Mouse (Mus musculus) MEL (cell line): ENCODE measurements around the gene Mtcl1.

ENCODE experiments used
- BHLHE40 ChIP-seq: IDR thresholded peaks from 2 replicates; pipeline ENCODE4 v1.6.1; 2012; ENCODE audit warnings: low read depth, mild to moderate bottlenecking, inconsistent platforms, low read length, improper control_type of control experiment, borderline replicate concordance
- CTCF ChIP-seq, 3 experiments: IDR thresholded peaks in 2 of 3; conservative IDR thresholded peaks in 1 of 3; 2 replicates each; pipeline ENCODE4 v1.5.1; 2011 to 2012; ENCODE audit warnings: low read length in 3 of 3, low read depth in 2 of 3, mild to moderate bottlenecking in 2 of 3, improper control_type of control experiment in 1 of 3, inconsistent platforms in 1 of 3, mixed read lengths in 1 of 3, moderate library complexity in 1 of 3; ENCODE audit not compliant: control insufficient read depth in 1 of 3, insufficient read depth in 1 of 3, poor library complexity in 1 of 3, severe bottlenecking in 1 of 3
- EP300 ChIP-seq, 2 experiments: IDR thresholded peaks; 2 replicates each; pipeline ENCODE4 v1.6.1; 2011; ENCODE audit warnings: improper control_type of control experiment in 2 of 2, low read length in 2 of 2, low read depth in 1 of 2, mild to moderate bottlenecking in 1 of 2
- MAFK ChIP-seq: IDR thresholded peaks from 2 replicates; pipeline ENCODE4 v1.6.1; 2011; ENCODE audit warnings: low read depth, mild to moderate bottlenecking, low read length, improper control_type of control experiment, borderline replicate concordance
- MEF2A ChIP-seq: IDR thresholded peaks from 2 replicates; pipeline ENCODE4 v1.6.1; 2014; ENCODE audit warnings: low read depth, mild to moderate bottlenecking, inconsistent platforms, low read length, improper control_type of control experiment; ENCODE audit not compliant: poor library complexity, insufficient replicate concordance, severe bottlenecking; ENCODE audit errors: extremely low read depth
- MXI1 ChIP-seq: IDR thresholded peaks from 2 replicates; pipeline ENCODE4 v1.6.1; 2011; ENCODE audit warnings: mild to moderate bottlenecking, low read depth, low read length, improper control_type of control experiment
- NRF1 ChIP-seq: IDR thresholded peaks from 2 replicates; pipeline ENCODE4 v1.6.1; 2014; ENCODE audit warnings: low read depth, mild to moderate bottlenecking, inconsistent platforms, low read length, improper control_type of control experiment, moderate library complexity; ENCODE audit not compliant: poor library complexity, insufficient read depth, severe bottlenecking
- POLR2A ChIP-seq, 2 experiments: IDR thresholded peaks; 2 replicates each; pipeline ENCODE4 v1.6.1; 2011 to 2012; ENCODE audit warnings: low read length in 2 of 2, mild to moderate bottlenecking in 2 of 2, control low read depth in 1 of 2, improper control_type of control experiment in 1 of 2, low read depth in 1 of 2, moderate library complexity in 1 of 2; ENCODE audit not compliant: control insufficient read depth in 1 of 2, insufficient read depth in 1 of 2, poor library complexity in 1 of 2
- TBP ChIP-seq: IDR thresholded peaks from 2 replicates; pipeline ENCODE4 v1.8.0; 2011; ENCODE audit warnings: low read depth, low read length, improper control_type of control experiment
- UBTF ChIP-seq: IDR thresholded peaks from 2 replicates; pipeline ENCODE4 v1.6.1; 2012; ENCODE audit warnings: low read depth, mild to moderate bottlenecking, inconsistent platforms, low read length, improper control_type of control experiment, moderate library complexity, borderline replicate concordance; ENCODE audit not compliant: insufficient read depth

GRCm38 (mm10) chr17:66350127-66350526 is 99.4 kb downstream of the Mtcl1 start:
- TF ChIP-seq MEF2A (no peak), CTCF (IDR thresholded peaks at IDR 0.05 in 2 of 3, conservative IDR thresholded peaks at IDR 0.05 in 1 of 3; ENCODE audit: control insufficient read depth in 1 of 3, insufficient read depth in 1 of 3, low read depth in 2 of 3, low read length in 3 of 3, poor library complexity in 1 of 3, severe bottlenecking in 1 of 3) (no peak), EP300 (IDR thresholded peaks at IDR 0.05; ENCODE audit: low read depth in 1 of 2, low read length in 2 of 2) (no peak), POLR2A (IDR thresholded peaks at IDR 0.05; ENCODE audit: control insufficient read depth in 1 of 2, insufficient read depth in 1 of 2, low read depth in 1 of 2, low read length in 2 of 2, poor library complexity in 1 of 2) (no peak), NRF1 (no peak), BHLHE40 (no peak), UBTF (no peak), TBP (no peak), MAFK (no peak), MXI1 (no peak)
